16 mouse cellular contexts compared by ENCODE assay signal in genomic region chr11:74930391-74930790, GRCm38 (mm10).
"Had no signal": no experiment of that assay in that cellular context is flagged by ENCODE, and none has a peak within 500 bp of the region (broad histone marks: within the 10 kb centered on the region; RNA-seq: fewer than 3 reads in every experiment).

No protein-coding gene starts in this region.

- H3K27me3 ChIP-seq: lung, embryonic 15.5 days; megakaryocyte, embryonic 14.5 days; midbrain, embryonic 13.5 days; midbrain, embryonic 15.5 days; neural tube, embryonic 12.5 days; stomach, embryonic 15.5 days had no signal

- DNase-seq: liver, postnatal 0 days; lung, adult 2 months; lung, postnatal 14 days; lung, postnatal 36 days; right cerebral cortex, postnatal 14 days; thymus, adult 2 months; thymus, postnatal 25 days; thymus, postnatal 4 days had no signal

- H3K27ac ChIP-seq: lung, embryonic 15.5 days; macrophage; midbrain, embryonic 13.5 days; midbrain, embryonic 15.5 days; neural tube, embryonic 12.5 days; stomach, embryonic 15.5 days; stomach, postnatal 0 days had no signal

- H3K4me3 ChIP-seq: lung, embryonic 15.5 days; megakaryocyte, embryonic 14.5 days; midbrain, embryonic 13.5 days; midbrain, embryonic 15.5 days; neural tube, embryonic 12.5 days; stomach, embryonic 15.5 days had no signal
